Mouse (Mus musculus) heart, postnatal 10 days (tissue): Measurements from ENCODE around the gene Olfr351. TPM values are rescaled to one million over a fixed set of nuclear protein-coding genes. Genes with fewer than 3 reads are reported as not detected.

Experiments used
- DNase-seq, 2 experiments: peaks; one replicate each; pipeline ENCODE4 v3.0.0; 2021
- intact Hi-C: fragments of 180-260 bp; cut with DNase I; formaldehyde crosslinking; loops from one replicate; pipeline ENCODE4 v1.15.1; 2025
- total RNA-seq, 2 experiments: library from RNA; stranded (reverse); gene quantifications; 2 replicates each; pipeline ENCODE4 v1.2.3; 2021

Gene Olfr351
- total RNA-seq = not detected

- no peak for DNase-seq
- intact Hi-C loops = no loop called here
Measured at GRCm38 (mm10) chr2:36862560-36862959, at the start of gene Olfr351. TSS of gene Olfr351 (minus strand) at chr2:36862660.

DNA sequence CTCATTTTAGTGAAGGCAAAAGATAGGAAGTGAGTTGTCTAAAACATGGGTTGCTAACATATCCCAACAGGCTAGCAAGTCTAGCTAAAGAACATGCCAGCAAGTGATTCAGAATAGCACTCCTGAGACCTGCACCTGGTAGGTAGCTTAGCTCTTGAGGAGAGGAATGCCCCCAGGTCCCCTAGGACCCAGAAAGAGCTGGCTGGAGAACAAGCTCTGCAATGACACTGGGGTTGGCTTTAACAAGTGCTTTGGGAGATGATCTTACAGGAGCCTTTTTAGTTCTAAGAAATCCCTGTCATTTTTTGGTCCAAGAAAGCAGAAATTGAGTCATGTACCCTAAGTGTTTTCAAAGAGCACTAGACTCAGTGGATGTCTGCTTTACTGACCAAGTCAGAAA lies 42.9 kb upstream of the Olfr351 start, which contains the start of gene Olfr354:
Gene Olfr354, plus strand, starts transcription at position 301 of the 400 bp plus-strand sequence.
- intact Hi-C loops = no loop called here
- no peak for DNase-seq

- no peak for DNase-seq
Measured at GRCm38 (mm10) chr2:36897114-36897513, 34.7 kb upstream of the Olfr351 start.

DNA sequence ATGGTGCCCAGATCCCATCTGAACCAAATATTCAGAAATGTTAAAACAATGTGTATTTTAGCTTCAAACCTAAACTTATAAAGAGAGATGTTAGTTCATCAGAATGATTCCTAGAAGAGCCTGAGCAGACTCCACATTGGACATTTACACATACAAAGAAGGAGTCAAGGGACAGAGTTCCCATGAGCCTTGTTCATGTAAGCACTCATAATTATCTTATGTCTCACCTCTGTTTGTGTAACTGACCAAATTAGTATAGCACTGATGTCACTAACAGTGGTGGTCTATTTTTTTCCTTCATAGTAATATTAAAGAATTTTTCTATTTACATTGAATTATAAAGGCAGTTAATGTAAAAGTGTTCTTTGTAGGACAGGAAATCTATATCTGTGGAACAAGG lies 30.4 kb upstream of the Olfr351 start, which contains the start of gene Olfr353:
Gene Olfr353, minus strand, starts transcription at position 101 of the 400 bp plus-strand sequence.
- DNase-seq = no peak
- intact Hi-C loops = no loop called here

More at GRCm38 (mm10) chr2:36897114-36897513, 34.7 kb upstream of the Olfr351 start:
- intact Hi-C loops = no loop called here

DNA sequence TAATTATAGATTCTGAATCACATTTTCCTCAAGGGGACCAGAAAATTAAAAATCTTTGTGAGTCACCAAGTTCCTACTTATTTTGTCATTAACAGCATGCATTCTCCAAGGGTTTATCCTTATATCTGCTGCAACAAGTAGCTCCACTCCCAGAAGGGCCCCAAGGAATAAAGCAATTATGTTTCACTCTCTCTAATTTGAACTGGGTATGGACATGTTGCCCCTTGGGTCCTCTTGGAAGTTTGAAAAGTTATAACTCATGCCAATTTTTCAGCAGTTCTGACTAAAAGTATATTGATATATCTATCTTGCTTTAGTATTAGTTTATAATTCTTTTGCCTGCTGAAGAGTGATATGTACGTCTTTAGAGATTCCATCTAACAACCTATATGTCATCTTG lies 5.7 kb upstream of the Olfr351 start, which contains the start of gene Olfr352:
Gene Olfr352, plus strand, starts transcription at position 301 of the 400 bp plus-strand sequence.
- no peak for DNase-seq
- intact Hi-C loops = no loop called here

DNA sequence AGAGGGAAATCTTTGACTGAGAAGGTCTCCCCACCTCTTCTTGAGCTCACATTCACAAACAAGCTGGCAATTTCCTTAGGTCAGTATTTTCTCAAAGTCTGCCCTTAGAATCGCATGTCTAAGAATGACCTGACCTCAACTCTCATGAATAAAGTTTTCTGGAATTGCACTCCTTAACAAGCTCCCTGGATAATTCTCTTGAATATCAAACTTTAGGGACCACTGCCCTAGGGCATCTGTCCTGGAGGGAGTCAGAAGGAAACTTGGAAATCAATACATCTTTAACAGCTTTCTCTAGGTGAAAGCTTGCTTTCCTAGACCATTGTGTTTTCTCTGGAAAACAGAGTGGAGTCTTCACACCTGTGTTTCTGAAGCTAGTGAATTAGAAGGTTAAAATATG lies 16.4 kb downstream of the Olfr351 start, which contains the start of gene Olfr350:
Gene Olfr350, plus strand, starts transcription at position 301 of the 400 bp plus-strand sequence.
- no peak for DNase-seq
- intact Hi-C loops = no loop called here

DNA sequence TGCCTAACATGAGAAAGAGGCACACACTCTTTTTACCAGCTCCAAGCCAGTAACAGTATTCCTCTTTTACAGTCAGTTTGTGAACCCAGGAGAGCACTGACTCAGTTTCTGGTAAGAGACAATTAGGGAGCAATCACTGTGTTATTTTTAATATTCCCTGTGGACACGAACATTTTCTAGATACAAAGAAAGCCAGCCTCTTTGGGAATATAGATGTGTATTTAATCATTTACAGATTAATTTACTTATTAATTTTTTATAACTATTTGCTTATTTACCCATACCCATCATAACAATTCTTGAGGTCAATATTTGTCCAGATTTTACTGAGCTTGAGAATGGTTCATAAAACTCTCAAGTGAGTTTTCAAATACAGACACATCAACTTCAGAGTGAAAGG lies 45.5 kb downstream of the Olfr351 start, which contains the start of gene Olfr3:
Gene Olfr3, minus strand, starts transcription at position 101 of the 400 bp plus-strand sequence.
- intact Hi-C loops = no loop called here
- no peak for DNase-seq

Other genes with a start within 250 kb of the Olfr351 start
- not detected for gene Olfr345, start 222.6 kb downstream of the Olfr351 start, total RNA-seq
- not detected for gene Olfr346, start 176.9 kb downstream of the Olfr351 start, total RNA-seq
- gene Olfr347, start 130.8 kb downstream of the Olfr351 start, total RNA-seq = not detected
- not detected for gene Olfr348, start 78.4 kb downstream of the Olfr351 start, total RNA-seq
- gene Olfr50, start 72.1 kb downstream of the Olfr351 start, total RNA-seq = not detected
- not detected for gene Olfr3, start 45.6 kb downstream of the Olfr351 start, total RNA-seq
- gene Olfr350, start 16.4 kb downstream of the Olfr351 start, total RNA-seq = not detected
- gene Olfr352, start 5.8 kb upstream of the Olfr351 start, total RNA-seq = not detected
- not detected for gene Olfr353, start 30.3 kb upstream of the Olfr351 start, total RNA-seq
- not detected for gene Olfr354, start 43.0 kb upstream of the Olfr351 start, total RNA-seq
- gene Olfr355, start 66.2 kb upstream of the Olfr351 start, total RNA-seq = not detected
- not detected for gene Olfr356, start 74.5 kb upstream of the Olfr351 start, total RNA-seq
- not detected for gene Olfr357, start 131.2 kb upstream of the Olfr351 start, total RNA-seq
- gene Olfr358, start 146.7 kb upstream of the Olfr351 start, total RNA-seq = not detected
- not detected for gene Olfr360, start 203.1 kb upstream of the Olfr351 start, total RNA-seq
- gene Olfr361, start 226.6 kb upstream of the Olfr351 start, total RNA-seq = not detected